Mouse (Mus musculus) MEL (cell line): ENCODE measurements at regions not wholly inside any gene's neighbourhood (a gene's known extent, or its start where the extent isn't known, plus 50 kb on each side); places are given as distances from the start of the nearest gene placed in this dataset.

ENCODE experiments used
- DNase-seq: peaks from one replicate; pipeline ENCODE4 v3.0.0; 2011; ENCODE audit warnings: low read depth, low spot score
- H3K27ac ChIP-seq: 2 replicates; pipeline ENCODE4 v1.5.1; 2012; ENCODE audit warnings: low read depth, mild to moderate bottlenecking, control low read depth, low read length, moderate library complexity; ENCODE audit not compliant: control insufficient read depth
- H3K27me3 ChIP-seq, 2 experiments: fragments of 150-350 bp in 1 of 2; sonication (generic) in 1 of 2; 2 replicates each; pipeline ENCODE4 v1.6.1; 2012; ENCODE audit warnings: low read length in 2 of 2, mild to moderate bottlenecking in 2 of 2, improper control_type of control experiment in 1 of 2, moderate library complexity in 1 of 2; ENCODE audit not compliant: insufficient read depth in 2 of 2, control insufficient read depth in 1 of 2
- H3K36me3 ChIP-seq, 2 experiments: 2 replicates each; pipeline ENCODE4 v1.6.1; 2012 to 2014; ENCODE audit warnings: low read length in 2 of 2, improper control_type of control experiment in 1 of 2, inconsistent platforms in 1 of 2, mild to moderate bottlenecking in 1 of 2; ENCODE audit not compliant: insufficient read depth in 2 of 2, control insufficient read depth in 1 of 2
- H3K4me1 ChIP-seq, 2 experiments: fragments of 150-350 bp in 1 of 2; sonication (generic) in 1 of 2; 2 replicates each; pipeline ENCODE4 v1.6.1; 2012; ENCODE audit warnings: low read length in 2 of 2, improper control_type of control experiment in 1 of 2, mild to moderate bottlenecking in 1 of 2; ENCODE audit not compliant: insufficient read depth in 2 of 2, control insufficient read depth in 1 of 2
- H3K4me3 ChIP-seq, 2 experiments: fragments of 150-350 bp in 1 of 2; sonication (generic) in 1 of 2; 2 replicates each; pipeline ENCODE4 v1.5.1; 2012; ENCODE audit warnings: low read depth in 2 of 2, low read length in 2 of 2, mild to moderate bottlenecking in 2 of 2, moderate library complexity in 2 of 2, control low read depth in 1 of 2, improper control_type of control experiment in 1 of 2; ENCODE audit not compliant: control insufficient read depth in 1 of 2, insufficient read depth in 1 of 2
- H3K79me2 ChIP-seq: 2 replicates; pipeline ENCODE4 v1.6.1; 2012; ENCODE audit warnings: mild to moderate bottlenecking, low read length, moderate library complexity; ENCODE audit not compliant: control insufficient read depth, poor library complexity, insufficient read depth
- H3K9ac ChIP-seq: 2 replicates; pipeline ENCODE4 v1.6.1; 2012; ENCODE audit warnings: low read depth, mild to moderate bottlenecking, control low read depth, low read length, moderate library complexity; ENCODE audit not compliant: control insufficient read depth, poor library complexity, severe bottlenecking
- H3K9me3 ChIP-seq: fragments of 150-350 bp; sonication (generic); replicated peaks from 2 replicates; pipeline ENCODE4 v1.6.1; 2012; ENCODE audit warnings: mild to moderate bottlenecking, low read length, improper control_type of control experiment, moderate library complexity; ENCODE audit not compliant: insufficient read depth
- ELF1 ChIP-seq: IDR thresholded peaks from 2 replicates; pipeline ENCODE4 v1.6.1; 2014; ENCODE audit warnings: low read depth, mild to moderate bottlenecking, inconsistent platforms, low read length, improper control_type of control experiment, moderate library complexity
- EP300 ChIP-seq, 2 experiments: IDR thresholded peaks; 2 replicates each; pipeline ENCODE4 v1.6.1; 2011; ENCODE audit warnings: improper control_type of control experiment in 2 of 2, low read length in 2 of 2, low read depth in 1 of 2, mild to moderate bottlenecking in 1 of 2
- ETS1 ChIP-seq: IDR thresholded peaks from 2 replicates; pipeline ENCODE4 v1.6.1; 2012; ENCODE audit warnings: low read depth, mild to moderate bottlenecking, inconsistent platforms, low read length, improper control_type of control experiment, moderate library complexity
- GABPA ChIP-seq: IDR thresholded peaks from 2 replicates; pipeline ENCODE4 v1.6.1; 2012; ENCODE audit warnings: low read depth, mild to moderate bottlenecking, inconsistent platforms, low read length, improper control_type of control experiment, moderate library complexity
- GATA1 ChIP-seq: IDR thresholded peaks from 2 replicates; pipeline ENCODE4 v1.6.1; 2011; ENCODE audit warnings: low read depth, low read length, improper control_type of control experiment
- KAT2A ChIP-seq: conservative IDR thresholded peaks from 2 replicates; pipeline ENCODE4 v1.6.1; 2012; ENCODE audit warnings: low read depth, low read length, improper control_type of control experiment, inconsistent platforms
- MAFK ChIP-seq: IDR thresholded peaks from 2 replicates; pipeline ENCODE4 v1.6.1; 2011; ENCODE audit warnings: low read depth, mild to moderate bottlenecking, low read length, improper control_type of control experiment, borderline replicate concordance
- MAX ChIP-seq: IDR thresholded peaks from 2 replicates; pipeline ENCODE4 v1.6.1; 2011; ENCODE audit warnings: low read length, improper control_type of control experiment
- MAZ ChIP-seq: IDR thresholded peaks from 2 replicates; pipeline ENCODE4 v1.6.1; 2012; ENCODE audit warnings: low read depth, mild to moderate bottlenecking, inconsistent platforms, low read length, improper control_type of control experiment
- MEF2A ChIP-seq: IDR thresholded peaks from 2 replicates; pipeline ENCODE4 v1.6.1; 2014; ENCODE audit warnings: low read depth, mild to moderate bottlenecking, inconsistent platforms, low read length, improper control_type of control experiment; ENCODE audit not compliant: poor library complexity, insufficient replicate concordance, severe bottlenecking; ENCODE audit errors: extremely low read depth
- MYC ChIP-seq: IDR thresholded peaks from 2 replicates; pipeline ENCODE4 v1.6.1; 2011; ENCODE audit warnings: low read depth, mild to moderate bottlenecking, low read length, improper control_type of control experiment, moderate library complexity
- NRF1 ChIP-seq: IDR thresholded peaks from 2 replicates; pipeline ENCODE4 v1.6.1; 2014; ENCODE audit warnings: low read depth, mild to moderate bottlenecking, inconsistent platforms, low read length, improper control_type of control experiment, moderate library complexity; ENCODE audit not compliant: poor library complexity, insufficient read depth, severe bottlenecking
- POLR2AphosphoS5 ChIP-seq: IDR thresholded peaks from 2 replicates; pipeline ENCODE4 v1.6.1; 2012; ENCODE audit warnings: low read depth, borderline replicate concordance, mild to moderate bottlenecking, inconsistent platforms, low read length, moderate library complexity, mixed read lengths
- RAD21 ChIP-seq: IDR thresholded peaks from 2 replicates; pipeline ENCODE4 v1.6.1; 2011; ENCODE audit warnings: mild to moderate bottlenecking, low read depth, low read length, improper control_type of control experiment
- SIN3A ChIP-seq: IDR thresholded peaks from 2 replicates; pipeline ENCODE4 v1.6.1; 2012; ENCODE audit warnings: low read length, improper control_type of control experiment, inconsistent platforms
- TCF12 ChIP-seq: IDR thresholded peaks from 2 replicates; pipeline ENCODE4 v1.6.1; 2014; ENCODE audit warnings: low read depth, mild to moderate bottlenecking, inconsistent platforms, low read length, improper control_type of control experiment, moderate library complexity
- USF1 ChIP-seq: IDR thresholded peaks from 2 replicates; pipeline ENCODE4 v1.6.1; 2014; ENCODE audit warnings: low read depth, mild to moderate bottlenecking, inconsistent platforms, low read length, improper control_type of control experiment, moderate library complexity
- ZKSCAN1 ChIP-seq: IDR thresholded peaks from 2 replicates; pipeline ENCODE4 v1.6.1; 2012; ENCODE audit warnings: low read depth, mild to moderate bottlenecking, inconsistent platforms, low read length, improper control_type of control experiment, moderate library complexity
- ZNF384 ChIP-seq: IDR thresholded peaks from 2 replicates; pipeline ENCODE4 v1.6.1; 2012; ENCODE audit warnings: low read depth, mild to moderate bottlenecking, inconsistent platforms, low read length, improper control_type of control experiment

GRCm38 (mm10) chrX:110678578-110678977, 135.5 kb upstream of the Pou3f4 start:
- Histone ChIP-seq H3K27ac (no peak overlapping the region), H3K4me3 (no peak overlapping the region), H3K4me1 (peaks cover 0 to 12% of the 10 kb centered on the region in 2 experiments; a peak in 2 of 4 replicates), H3K9ac (no peak overlapping the region), H3K79me2 (no peaks in the 10 kb centered on the region), H3K9me3 (no peaks in the 10 kb centered on the region), H3K36me3 (peaks cover 0 to 6% of the 10 kb centered on the region in 2 experiments; a peak in 2 of 4 replicates), H3K27me3 (no peaks in the 10 kb centered on the region)
- peak; percentile 37 for DNase-seq
- peak; percentile 42 to 65; a peak in 3 of 4 replicates for TF ChIP-seq EP300 (IDR thresholded peaks at IDR 0.05; ENCODE audit: low read depth in 1 of 2, low read length in 2 of 2)
- no peak for TF ChIP-seq SIN3A
- no peak for TF ChIP-seq NRF1
- TF ChIP-seq GATA1 = peak; percentile 55
- 0 out of 2 replicates have a peak, but pooled peaks have one; percentile 24 for TF ChIP-seq ETS1
- TF ChIP-seq TCF12 = peak; percentile 36; the same call in 1 of the 2 replicates

GRCm38 (mm10) chrX:110680561-110680960, 133.5 kb upstream of the Pou3f4 start:
- Histone ChIP-seq H3K79me2 (no peaks in the 10 kb centered on the region), H3K27ac (no peak overlapping the region), H3K4me3 (no peak overlapping the region), H3K36me3 (peaks cover 0 to 4% of the 10 kb centered on the region in 2 experiments; a peak in 1 of 4 replicates), H3K27me3 (no peaks in the 10 kb centered on the region), H3K9me3 (no peaks in the 10 kb centered on the region), H3K4me1 (peaks cover 0 to 8% of the 10 kb centered on the region in 2 experiments; a peak in 2 of 4 replicates), H3K9ac (no peak overlapping the region)
- no peak for DNase-seq
- TF ChIP-seq MYC (no peak), MAFK (no peak), ETS1 (no peak), USF1 (no peak), RAD21 (no peak), MEF2A (no peak), MAZ (no peak), ELF1 (no peak), GABPA (no peak), NRF1 (no peak), POLR2AphosphoS5 (no peak), ZKSCAN1 (no peak), KAT2A (no peak), MAX (no peak), ZNF384 (no peak)
